ENCODE assay signal across 8 mouse cellular contexts in genomic region chr17:55969966-55970891, GRCm38 (mm10). TPM values are rescaled to one million over a fixed set of nuclear protein-coding genes. Genes with fewer than 3 reads are reported as not detected.
DNase-seq lines count a peak whose midpoint lies in the region; ATAC-seq and TF ChIP-seq lines count a peak whose summit lies in the region.

Shd (plus strand) TSS chr17:55970467.

- TF ChIP-seq CTCF in E14TG2a.4 (conservative IDR thresholded peaks at IDR 0.05; ENCODE audit: low read length), result no peak

- H3K4me3 ChIP-seq in E14TG2a.4 (replicated peaks; ENCODE audit: low read length), result peak within 1 kb of the TSS; percentile 79
- H3K4me3 ChIP-seq in embryonic facial prominence, embryonic 11.5 days (ENCODE audit: low read depth, low read length), result peak within 1 kb of the TSS; percentile 42
- H3K4me3 ChIP-seq in hindbrain, embryonic 12.5 days, result peak within 1 kb of the TSS; percentile 59
- H3K4me3 ChIP-seq in limb, embryonic 13.5 days, result peak within 1 kb of the TSS; percentile 62
- peak within 1 kb of the TSS; percentile 69 for H3K4me3 ChIP-seq in neural tube, embryonic 13.5 days

- peak within 1 kb of the TSS; percentile 81 for H3K4me2 ChIP-seq in embryonic facial prominence, embryonic 11.5 days (ENCODE audit: low read depth, low read length)
- peak within 1 kb of the TSS; percentile 77 for H3K4me2 ChIP-seq in hindbrain, embryonic 12.5 days (replicated peaks)
- peak within 1 kb of the TSS; percentile 85 for H3K4me2 ChIP-seq in limb, embryonic 13.5 days (replicated peaks)
- peak within 1 kb of the TSS; percentile 88 for H3K4me2 ChIP-seq in neural tube, embryonic 13.5 days

- no peaks in the 10 kb centered on the region for H3K9me3 ChIP-seq in E14TG2a.4 (ENCODE audit: low read length)
- no peaks in the 10 kb centered on the region for H3K9me3 ChIP-seq in embryonic facial prominence, embryonic 11.5 days (replicated peaks; ENCODE audit: control insufficient read depth, low read length)
- H3K9me3 ChIP-seq in hindbrain, embryonic 12.5 days (replicated peaks), result no peaks in the 10 kb centered on the region
- no peaks in the 10 kb centered on the region for H3K9me3 ChIP-seq in limb, embryonic 13.5 days
- no peaks in the 10 kb centered on the region for H3K9me3 ChIP-seq in neural tube, embryonic 13.5 days

- 6% methylated on average over 55 of the region's 55 CpGs for WGBS in embryonic facial prominence, embryonic 11.5 days
- WGBS in hindbrain, embryonic 12.5 days, result 8% methylated on average over 55 of the region's 55 CpGs
- WGBS in limb, embryonic 13.5 days, result 9% methylated on average over 53 of the region's 55 CpGs
- 7% methylated on average over 54 of the region's 55 CpGs for WGBS in neural tube, embryonic 13.5 days

- peak; percentile 62 for DNase-seq in adrenal gland, postnatal 10 days
- no peak for DNase-seq in adrenal gland, adult 18-20 months (ENCODE audit: low spot score in 2 of 2)
- DNase-seq in embryonic facial prominence, embryonic 11.5 days (ENCODE audit: low spot score), result peak; percentile 65
- DNase-seq in thymus, postnatal 10 days (ENCODE audit: low spot score in 2 of 2), result no peak

- H3K4me1 ChIP-seq in E14TG2a.4 (replicated peaks; ENCODE audit: low read depth, low read length), result peaks cover 36% of the 10 kb centered on the region
- peaks cover 2% of the 10 kb centered on the region for H3K4me1 ChIP-seq in embryonic facial prominence, embryonic 11.5 days (ENCODE audit: control insufficient read depth, insufficient read depth, low read length)
- H3K4me1 ChIP-seq in hindbrain, embryonic 12.5 days, result peaks cover 51% of the 10 kb centered on the region
- peaks cover 18% of the 10 kb centered on the region for H3K4me1 ChIP-seq in limb, embryonic 13.5 days
- peaks cover 62% of the 10 kb centered on the region for H3K4me1 ChIP-seq in neural tube, embryonic 13.5 days (replicated peaks)

- H3K27ac ChIP-seq in embryonic facial prominence, embryonic 11.5 days (replicated peaks; ENCODE audit: low read depth, low read length), result peak within 1 kb of the TSS; percentile 22; the same call in 1 of the 2 replicates
- H3K27ac ChIP-seq in hindbrain, embryonic 12.5 days, result peak within 1 kb of the TSS; percentile 93
- H3K27ac ChIP-seq in limb, embryonic 13.5 days, result no peak within 1 kb of the TSS
- H3K27ac ChIP-seq in neural tube, embryonic 13.5 days (replicated peaks), result peak within 1 kb of the TSS; percentile 93

- peak; percentile 66 for ATAC-seq in embryonic facial prominence, embryonic 11.5 days (replicated peaks; ENCODE audit: insufficient number of reproducible peaks, low FRiP score, low TSS enrichment, low read depth)
- peak; percentile 57 for ATAC-seq in hindbrain, embryonic 12.5 days (ENCODE audit: low FRiP score)
- peak; percentile 41 for ATAC-seq in limb, embryonic 13.5 days (ENCODE audit: low FRiP score, low read depth)
- ATAC-seq in neural tube, embryonic 13.5 days (ENCODE audit: low read depth), result peak; percentile 59

- H3K36me3 ChIP-seq in E14TG2a.4 (ENCODE audit: insufficient read depth, low read length), result peaks cover 34% of the 10 kb centered on the region
- H3K36me3 ChIP-seq in embryonic facial prominence, embryonic 11.5 days (replicated peaks; ENCODE audit: control insufficient read depth, insufficient read depth, low read depth, low read length), result no peaks in the 10 kb centered on the region
- H3K36me3 ChIP-seq in hindbrain, embryonic 12.5 days, result peaks cover 49% of the 10 kb centered on the region
- peaks cover 51% of the 10 kb centered on the region for H3K36me3 ChIP-seq in limb, embryonic 13.5 days
- peaks cover 52% of the 10 kb centered on the region for H3K36me3 ChIP-seq in neural tube, embryonic 13.5 days

- peaks cover 51% of the 10 kb centered on the region for H3K27me3 ChIP-seq in E14TG2a.4 (ENCODE audit: insufficient read depth, low read length)
- peaks cover 3% of the 10 kb centered on the region; the same call in 1 of the 2 replicates for H3K27me3 ChIP-seq in embryonic facial prominence, embryonic 11.5 days (ENCODE audit: control insufficient read depth, insufficient read depth, low read length)
- no peaks in the 10 kb centered on the region for H3K27me3 ChIP-seq in hindbrain, embryonic 12.5 days
- H3K27me3 ChIP-seq in limb, embryonic 13.5 days, result 0 out of 2 replicates have a peak, but pooled peaks cover 6% of the 10 kb centered on the region
- H3K27me3 ChIP-seq in neural tube, embryonic 13.5 days, result no peaks in the 10 kb centered on the region

- peak within 1 kb of the TSS; percentile 66 for H3K9ac ChIP-seq in embryonic facial prominence, embryonic 11.5 days (replicated peaks; ENCODE audit: low read length)
- peak within 1 kb of the TSS; percentile 80 for H3K9ac ChIP-seq in hindbrain, embryonic 12.5 days
- H3K9ac ChIP-seq in limb, embryonic 13.5 days, result peak within 1 kb of the TSS; percentile 80
- H3K9ac ChIP-seq in neural tube, embryonic 13.5 days, result peak within 1 kb of the TSS; percentile 96

RNA-seq across cellular contexts. Expression of gene Shd, which starts in this region (rescaled TPM):
- 1 to 10 TPM; 1.6 to 3.8 TPM for total RNA-seq in adrenal gland, postnatal 10 days (2021)
- total RNA-seq in adrenal gland, adult 18-20 months (2021), result 1 to 10 TPM; 2.0 to 2.2 TPM
- 32.9 and 37.4 TPM in 2 replicates for polyA plus RNA-seq in embryonic facial prominence, embryonic 11.5 days (2014; fragmentation: Nextera tagmentation; extraction: Ambion mirVana)
- polyA plus RNA-seq in hindbrain, embryonic 12.5 days (2016; fragmentation: Nextera tagmentation; extraction: Ambion mirVana), result 133 and 135 TPM in 2 replicates
- polyA plus RNA-seq in limb, embryonic 13.5 days (2015; fragmentation: Nextera tagmentation; extraction: Ambion mirVana), result 50.4 and 50.7 TPM in 2 replicates
- 150 and 161 TPM in 2 replicates for polyA plus RNA-seq in neural tube, embryonic 13.5 days (2015; fragmentation: Nextera tagmentation; extraction: Ambion mirVana)

Comparison
In these comparisons a context has a peak if more than half of its experiments do, and no peak if none do; other contexts are left out.
1. DNase-seq: peak in adrenal gland, postnatal 10 days (single experiment) and embryonic facial prominence, embryonic 11.5 days (single experiment); none in adrenal gland, adult 18-20 months (0 of 2) and thymus, postnatal 10 days (0 of 2).
2. Peak in every context shown above with its lines, with median percentiles within 50 percentile points of each other: H3K4me3 ChIP-seq, ATAC-seq, H3K4me2 ChIP-seq and H3K9ac ChIP-seq.